Mouse (Mus musculus) E14TG2a.4 (cell line): ENCODE results near the gene Gm42669.

Experiments used
- CTCF ChIP-seq: conservative IDR thresholded peaks from 2 replicates; pipeline ENCODE4 v1.5.1; 2014; ENCODE audit warnings: low read length
- NANOG ChIP-seq: IDR thresholded peaks from 2 replicates; pipeline ENCODE4 v1.6.1; 2014; ENCODE audit warnings: borderline replicate concordance, low read length, mixed read lengths
- POU5F1 ChIP-seq: IDR thresholded peaks from 2 replicates; pipeline ENCODE4 v1.6.1; 2014; ENCODE audit warnings: low read length, borderline replicate concordance

DNA sequence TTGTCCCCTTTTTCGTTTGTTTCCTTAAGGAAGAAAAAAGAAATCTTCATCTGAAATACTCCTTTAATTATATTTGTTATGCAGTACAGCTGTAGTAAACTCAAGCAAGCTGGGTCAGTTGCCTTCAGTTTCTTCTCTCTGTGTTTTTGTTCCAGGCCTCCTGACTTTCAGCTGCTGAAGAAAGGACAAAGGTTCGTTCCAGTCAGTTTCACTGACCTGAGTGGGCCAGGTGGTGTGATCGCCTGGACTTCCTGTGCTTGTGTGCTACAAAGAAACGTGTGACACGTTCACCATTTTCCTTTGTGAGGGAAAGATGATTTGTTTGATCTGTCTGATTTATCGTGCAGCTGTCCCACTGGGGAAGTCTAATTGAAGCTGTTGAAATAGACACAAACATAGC is 110.6 kb downstream of the Gm42669 start:
- no peak for TF ChIP-seq CTCF
- no peak for TF ChIP-seq POU5F1
- no peak for TF ChIP-seq NANOG
